Mouse (Mus musculus) bone marrow, adult 2 months (tissue): ENCODE measurements around the gene Pard6a.

Experiments used
- CTCF ChIP-seq: fragments of 200-500 bp; IDR thresholded peaks from 2 replicates; pipeline ENCODE4 v1.5.1; 2011; ENCODE audit warnings: low read length, control low read depth; ENCODE audit not compliant: control insufficient read depth, insufficient read depth
- POLR2A ChIP-seq: fragments of 200-500 bp; IDR thresholded peaks from 2 replicates; pipeline ENCODE4 v1.6.1; 2011; ENCODE audit warnings: low read depth, mild to moderate bottlenecking, control low read depth, low read length, borderline replicate concordance; ENCODE audit not compliant: control insufficient read depth

- no peak for TF ChIP-seq POLR2A
- no peak for TF ChIP-seq CTCF
Measured at GRCm38 (mm10) chr8:105712286-105712685, 11.3 kb downstream of the Pard6a start.
